Mouse (Mus musculus) liver, adult (tissue): Measurements from ENCODE around the gene Tmem215.

ENCODE experiments used
- GATA4 ChIP-seq: IDR thresholded peaks from 2 replicates; pipeline ENCODE4 v1.6.1; 2014; ENCODE audit warnings: mild to moderate bottlenecking, low read length; ENCODE audit not compliant: insufficient replicate concordance

Tmem215 gene

DNA sequence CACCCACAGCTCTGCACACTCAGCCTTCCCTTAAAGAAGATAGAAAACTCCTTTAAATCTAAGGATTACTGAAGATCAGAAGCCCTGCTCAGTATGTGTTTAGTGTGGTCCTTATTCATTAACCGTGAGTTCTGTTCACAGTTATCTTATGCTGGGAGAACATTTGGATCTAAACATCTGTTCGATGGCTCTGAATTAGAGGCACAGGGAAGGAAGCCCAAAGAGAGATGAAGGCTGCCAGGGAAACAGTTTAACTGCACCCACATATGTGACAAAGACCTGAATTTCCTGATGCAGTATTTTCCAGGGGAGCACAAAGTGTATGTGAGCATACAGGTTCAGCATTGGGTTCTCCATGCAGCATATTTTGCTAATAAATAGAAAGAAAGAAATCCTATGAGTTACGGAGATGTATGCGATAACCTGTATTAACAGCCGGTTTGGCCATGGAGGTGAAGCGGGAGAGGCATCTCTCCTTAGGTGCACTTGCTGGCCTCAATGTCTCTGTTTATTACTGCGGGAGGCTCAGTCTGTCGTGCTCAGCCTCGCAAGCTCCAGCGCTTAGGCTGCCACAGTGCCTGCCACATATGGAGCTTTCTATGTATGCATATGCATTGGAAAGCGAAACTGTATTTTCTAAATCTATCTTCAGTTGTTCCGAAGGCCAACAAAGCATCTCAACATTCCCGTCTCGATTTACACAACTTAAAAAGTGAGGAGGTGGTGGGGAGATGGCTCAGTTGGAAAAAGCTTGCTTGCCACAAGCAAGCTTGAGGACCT, 46.8 kb downstream of the Tmem215 start:
- TF ChIP-seq GATA4, result no peak
